Mouse (Mus musculus) G1E (cell line): ENCODE results near the gene Stk25.

Experiments used
- CTCF ChIP-seq: IDR thresholded peaks from 2 replicates; pipeline ENCODE4 v1.5.1; 2012; ENCODE audit warnings: low read depth, low read length, inconsistent platforms, mixed read lengths
- POLR2AphosphoS5 ChIP-seq: IDR thresholded peaks from 2 replicates; pipeline ENCODE4 v1.6.1; 2012; ENCODE audit warnings: low read depth, low read length, inconsistent platforms; ENCODE audit not compliant: insufficient replicate concordance
- TAL1 ChIP-seq: conservative IDR thresholded peaks from 2 replicates; pipeline ENCODE4 v1.6.1; 2012; ENCODE audit warnings: low read depth, low read length, inconsistent platforms, mixed read lengths

- TF ChIP-seq CTCF (no peak), TAL1 (no peak), POLR2AphosphoS5 (no peak)
These were observed 36.5 kb upstream of the Stk25 start for GRCm38 (mm10) chr1:93694966-93695365.
